Mouse (Mus musculus): ENCODE data around the gene Pxn.
"Not testable (repeated sequence)": the region's sequence is repeated elsewhere in the genome, so short reads cannot be mapped to it uniquely, and the experiment has no call there.

Gene Pxn

DNA sequence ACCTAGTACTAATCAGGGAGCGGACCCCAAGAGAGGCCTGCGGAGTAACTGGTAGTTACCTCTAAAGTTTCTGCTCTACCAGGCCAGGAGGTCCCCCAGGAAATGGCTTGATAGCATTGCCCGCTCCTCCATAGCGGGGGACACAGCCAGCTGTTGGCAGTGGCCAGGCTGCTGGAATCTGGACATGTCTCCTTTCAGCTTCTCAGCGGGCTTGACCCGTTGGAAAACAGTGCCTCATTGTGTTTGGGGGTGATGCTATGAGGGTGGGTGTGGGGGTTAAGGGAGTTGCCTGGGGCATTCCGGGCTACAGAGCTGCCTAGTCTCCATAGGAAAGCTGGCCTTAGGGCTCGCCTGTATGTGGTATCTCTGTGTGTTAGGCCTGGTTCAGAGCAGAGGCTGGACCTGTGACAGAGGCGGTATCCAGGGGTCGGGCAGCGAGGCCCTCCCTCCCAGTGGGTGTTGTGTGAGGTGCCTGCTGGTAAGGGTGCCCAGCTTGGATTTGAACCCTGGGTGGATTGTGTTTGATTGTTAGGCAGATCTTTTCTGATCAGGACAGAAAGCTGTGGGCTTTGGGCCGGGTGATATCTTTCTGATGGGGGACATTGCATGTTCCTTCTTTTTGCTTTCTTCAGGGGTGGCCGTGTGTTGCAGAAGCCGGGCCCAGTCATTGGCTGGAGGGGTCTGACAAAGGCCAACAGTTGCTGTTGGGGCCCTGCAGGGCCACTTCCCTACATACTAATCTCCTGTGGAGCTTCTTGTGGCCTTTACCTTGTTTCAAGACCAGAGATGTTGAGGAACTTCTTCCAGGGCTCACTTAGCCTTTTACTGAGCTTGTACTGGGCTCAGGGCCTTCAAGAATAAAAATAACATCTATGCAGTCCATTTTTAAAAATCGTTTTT is 3.6 kb downstream of the Pxn start:
- no peak for DNase-seq

DNA sequence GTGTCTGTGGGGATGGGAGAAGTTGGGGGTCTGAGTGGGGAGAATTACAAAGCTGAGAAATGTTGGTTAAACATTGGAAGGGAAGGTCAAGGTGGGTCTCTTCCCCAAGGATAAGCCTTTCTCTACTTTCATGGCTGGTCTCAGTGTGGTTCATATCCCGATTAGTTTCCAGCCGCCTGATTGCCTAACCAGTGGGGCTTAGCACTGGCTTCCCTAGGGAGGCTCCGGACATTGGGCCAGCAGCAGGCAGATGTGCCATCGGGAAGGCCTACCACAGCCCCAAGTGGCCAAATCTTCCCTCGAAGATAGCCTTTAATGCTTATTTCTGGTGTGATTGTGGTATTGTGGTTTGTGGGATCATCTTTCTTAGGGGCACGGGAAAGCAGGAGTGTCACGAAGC is 5.9 kb downstream of the Pxn start:
- DNase-seq: no peak

DNA sequence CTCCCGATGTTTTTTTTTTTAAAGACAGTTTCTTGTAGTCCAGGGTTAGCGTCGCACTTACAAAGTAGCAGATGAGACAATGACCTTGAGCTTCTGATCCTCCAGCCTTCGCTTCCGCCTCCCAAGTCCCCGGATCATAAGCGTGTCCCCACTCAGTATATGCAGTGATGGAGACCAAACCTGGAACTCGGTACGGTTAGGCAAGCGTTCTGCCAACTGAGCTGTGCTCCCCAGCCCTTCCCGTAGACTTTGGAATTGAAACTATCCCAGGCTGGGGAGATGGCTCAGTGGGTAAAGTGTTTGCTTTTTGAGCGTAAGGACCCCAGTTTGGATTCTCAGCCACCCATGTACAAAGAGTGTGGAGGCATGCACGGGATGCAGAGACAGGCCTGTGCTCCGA is 6.8 kb downstream of the Pxn start:
- DNase-seq: no peak

DNA sequence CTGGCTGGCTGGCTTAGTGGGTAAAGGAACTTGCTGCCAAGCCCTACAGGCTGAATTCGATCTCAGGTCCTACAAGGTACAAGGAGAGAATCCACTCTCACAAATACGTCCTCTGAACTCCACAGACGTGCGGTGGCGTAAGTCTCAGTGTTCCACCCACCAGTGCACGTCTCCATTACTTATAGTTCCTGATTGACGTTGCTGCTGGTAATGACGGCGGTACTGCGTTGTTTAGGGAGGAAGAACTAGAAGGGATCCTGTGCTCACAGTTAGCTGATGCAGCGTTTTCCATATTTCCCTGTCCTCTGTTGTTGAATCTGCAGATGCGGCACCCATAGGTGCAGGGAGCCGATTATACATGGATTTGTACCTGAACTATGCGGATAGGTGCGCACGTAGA is 7.2 kb downstream of the Pxn start:
- no peak for DNase-seq

DNA sequence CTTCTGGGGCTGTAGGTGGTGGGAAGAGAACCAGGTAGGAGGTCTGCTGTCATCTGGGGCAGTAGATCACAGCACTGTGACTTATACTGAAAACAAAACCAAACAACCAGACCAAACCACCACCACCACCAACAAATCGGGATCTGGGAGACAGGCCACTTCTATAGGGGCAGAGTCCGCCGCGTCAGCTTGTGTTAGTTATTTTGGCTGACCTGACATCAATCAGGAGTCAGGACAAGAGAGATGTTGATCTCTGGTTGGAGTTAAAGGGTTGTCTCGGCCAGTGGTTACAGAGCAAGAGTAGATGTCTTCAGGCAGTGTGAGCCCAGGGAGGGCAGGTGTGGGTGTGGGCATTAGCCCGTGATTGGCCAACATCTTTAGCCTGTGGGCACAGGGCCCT is 7.9 kb downstream of the Pxn start:
- DNase-seq: no peak

DNA sequence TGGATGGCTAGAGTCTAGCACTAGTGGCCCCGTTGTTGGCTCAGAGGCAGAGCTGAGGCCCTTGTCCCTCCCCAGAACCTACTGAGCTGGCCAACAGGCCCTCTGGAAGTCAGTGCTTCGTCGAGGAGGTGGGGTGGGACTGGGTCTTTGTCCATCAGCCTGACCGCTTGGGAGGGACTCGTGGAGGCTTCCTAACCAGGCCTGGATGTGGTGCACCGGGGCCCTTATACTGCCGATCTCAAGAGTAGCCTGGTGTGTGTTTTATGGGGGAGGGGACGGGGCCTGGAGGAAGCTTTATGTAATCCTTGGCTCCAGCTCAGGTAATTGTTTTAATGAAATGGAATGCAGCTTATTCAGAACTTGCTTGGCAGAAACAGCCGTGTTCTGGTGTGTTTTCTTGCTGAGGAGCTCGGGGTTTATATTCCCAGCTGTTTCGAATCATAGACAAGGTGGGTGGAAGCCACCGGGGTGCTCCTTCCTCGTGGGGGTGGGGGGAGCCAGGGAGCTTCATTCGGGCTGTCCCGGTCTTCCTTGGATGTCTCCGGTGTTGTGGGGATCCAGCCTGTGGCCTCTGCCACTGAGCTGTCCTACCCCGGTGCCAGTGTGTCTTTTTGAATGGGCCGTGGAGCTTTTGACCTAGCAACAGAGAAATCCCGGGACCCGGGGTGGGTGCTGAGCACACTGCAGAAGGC is 8.6 kb downstream of the Pxn start:
- DNase-seq: no peak

DNA sequence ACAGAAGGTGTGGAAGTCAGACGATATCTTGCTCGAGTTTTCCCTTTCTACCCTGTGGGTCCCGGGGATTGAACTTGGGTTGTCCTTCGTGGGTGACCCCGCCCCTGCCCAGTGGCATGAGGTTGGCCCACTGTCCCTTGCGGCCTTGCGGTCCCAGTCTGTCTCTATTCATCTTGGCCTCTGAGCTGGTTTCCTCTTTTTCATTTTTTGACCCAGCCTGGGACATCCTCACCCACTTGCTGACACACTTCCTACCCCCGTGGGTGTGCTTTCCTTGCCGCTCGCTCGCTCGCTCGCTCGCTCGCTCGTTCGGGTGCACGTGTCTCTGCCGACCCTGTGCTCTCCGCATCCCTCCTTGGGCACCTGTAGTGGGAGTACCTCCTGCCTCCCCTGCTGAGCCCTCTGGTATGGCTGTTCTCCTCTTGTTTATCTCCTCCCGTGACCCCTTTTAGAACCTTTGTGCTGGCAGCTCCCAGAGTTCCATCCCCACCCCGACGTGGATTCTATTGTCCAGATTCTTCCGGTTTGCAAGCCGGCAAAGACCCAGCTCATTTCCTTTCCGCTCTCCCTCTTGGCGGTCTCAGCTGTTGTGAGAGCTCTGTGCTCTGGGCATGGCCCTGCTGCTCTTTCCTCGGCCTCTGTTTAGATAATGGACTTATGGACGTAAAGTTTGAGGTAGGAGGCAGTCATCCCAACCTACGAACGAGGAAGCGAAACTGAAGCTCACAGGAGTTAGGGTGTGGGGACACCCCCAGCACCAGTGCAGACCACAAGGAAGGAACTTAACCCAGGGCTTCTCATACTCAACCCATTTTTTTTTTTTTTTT is 9.8 kb downstream of the Pxn start:
- DNase-seq: no peak

DNA sequence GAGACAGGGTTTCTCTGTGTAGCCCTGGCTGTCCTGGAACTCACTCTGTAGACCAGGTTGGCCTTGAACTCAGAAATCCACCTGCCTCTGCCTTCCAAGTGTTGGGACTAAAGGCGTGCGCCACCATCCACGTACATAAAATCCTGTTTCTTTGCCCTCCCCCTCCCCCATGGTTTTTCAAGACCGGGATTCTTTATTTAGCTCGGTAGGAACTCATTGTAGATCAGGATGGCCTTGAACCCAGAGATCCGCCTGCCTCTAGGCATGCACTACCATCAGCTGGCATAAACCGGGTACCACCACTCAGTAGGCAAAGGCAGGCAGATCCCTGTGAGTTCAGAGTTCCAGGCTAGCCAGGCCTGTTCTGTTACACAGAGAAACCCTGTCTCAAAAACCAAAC is 10.4 kb downstream of the Pxn start:
- DNase-seq: no peak

DNA sequence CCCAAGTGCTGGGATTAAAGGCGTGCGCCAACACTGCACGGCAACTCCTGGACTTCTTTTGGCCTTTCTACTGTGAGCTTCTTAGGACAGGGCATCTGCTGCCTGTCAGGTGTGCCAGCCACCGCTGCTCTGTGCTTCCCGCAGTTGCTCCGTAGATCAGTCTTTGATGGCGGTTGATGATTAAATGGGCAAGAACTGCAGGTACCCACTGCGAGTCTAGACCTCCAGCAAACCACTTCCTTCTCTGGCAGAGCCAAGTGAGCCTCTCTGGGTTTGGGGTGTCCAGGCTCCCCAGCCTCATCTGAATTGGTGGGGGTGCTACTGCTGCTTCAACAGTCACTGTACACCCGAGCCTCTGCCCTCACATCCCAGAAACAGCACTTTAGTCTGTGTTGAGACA is 11.0 kb downstream of the Pxn start:
- DNase-seq: no peak

DNA sequence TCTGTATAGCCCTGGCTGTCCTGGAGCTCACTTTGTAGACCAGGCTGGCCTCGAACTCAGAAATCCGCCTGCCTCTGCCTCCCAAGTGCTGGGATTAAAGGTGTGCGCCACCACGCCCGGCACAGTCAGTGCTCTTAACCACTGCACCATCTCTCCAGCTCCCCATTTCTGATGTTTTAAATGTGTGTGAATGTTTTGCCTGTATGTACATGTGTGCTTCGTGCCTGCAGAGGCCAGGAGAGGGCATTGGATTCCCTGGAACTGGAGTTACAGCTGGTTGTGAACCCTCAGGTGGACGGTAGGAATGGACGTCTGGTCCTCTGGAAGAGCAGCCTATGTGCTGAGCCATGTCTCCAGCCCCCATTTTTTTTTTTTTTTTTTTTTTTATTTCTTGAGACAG is 11.7 kb downstream of the Pxn start:
- not testable (repeated sequence) for DNase-seq

DNA sequence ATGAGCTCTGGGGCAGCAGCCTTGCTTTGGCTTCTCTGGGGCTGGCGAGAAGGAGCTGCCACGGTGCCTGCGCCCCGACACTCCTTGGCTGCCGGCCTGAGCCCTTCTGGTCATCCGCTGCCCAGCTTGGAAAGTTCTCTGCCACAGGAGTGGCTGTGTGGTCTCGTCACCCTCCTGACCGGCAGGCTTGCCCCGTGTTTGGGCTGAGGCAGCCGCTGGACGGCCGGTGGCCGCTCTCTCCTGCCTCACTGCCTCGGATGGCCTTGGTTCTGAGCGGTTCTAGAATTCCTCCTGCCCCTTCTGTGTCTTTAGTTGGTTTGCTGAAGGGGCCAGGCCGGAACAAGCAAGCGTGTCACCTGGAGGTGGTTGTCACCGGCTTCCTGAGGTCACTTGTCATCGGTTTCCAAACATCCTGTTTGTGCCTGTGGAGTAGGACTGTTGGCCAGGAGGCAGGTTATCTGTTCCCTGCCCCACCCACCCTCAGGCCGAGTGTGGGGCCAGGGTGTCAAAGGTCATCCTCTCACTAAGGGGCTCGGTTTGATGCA is 13.9 kb downstream of the Pxn start:
- DNase-seq: peak; percentile 51 to 54

DNA sequence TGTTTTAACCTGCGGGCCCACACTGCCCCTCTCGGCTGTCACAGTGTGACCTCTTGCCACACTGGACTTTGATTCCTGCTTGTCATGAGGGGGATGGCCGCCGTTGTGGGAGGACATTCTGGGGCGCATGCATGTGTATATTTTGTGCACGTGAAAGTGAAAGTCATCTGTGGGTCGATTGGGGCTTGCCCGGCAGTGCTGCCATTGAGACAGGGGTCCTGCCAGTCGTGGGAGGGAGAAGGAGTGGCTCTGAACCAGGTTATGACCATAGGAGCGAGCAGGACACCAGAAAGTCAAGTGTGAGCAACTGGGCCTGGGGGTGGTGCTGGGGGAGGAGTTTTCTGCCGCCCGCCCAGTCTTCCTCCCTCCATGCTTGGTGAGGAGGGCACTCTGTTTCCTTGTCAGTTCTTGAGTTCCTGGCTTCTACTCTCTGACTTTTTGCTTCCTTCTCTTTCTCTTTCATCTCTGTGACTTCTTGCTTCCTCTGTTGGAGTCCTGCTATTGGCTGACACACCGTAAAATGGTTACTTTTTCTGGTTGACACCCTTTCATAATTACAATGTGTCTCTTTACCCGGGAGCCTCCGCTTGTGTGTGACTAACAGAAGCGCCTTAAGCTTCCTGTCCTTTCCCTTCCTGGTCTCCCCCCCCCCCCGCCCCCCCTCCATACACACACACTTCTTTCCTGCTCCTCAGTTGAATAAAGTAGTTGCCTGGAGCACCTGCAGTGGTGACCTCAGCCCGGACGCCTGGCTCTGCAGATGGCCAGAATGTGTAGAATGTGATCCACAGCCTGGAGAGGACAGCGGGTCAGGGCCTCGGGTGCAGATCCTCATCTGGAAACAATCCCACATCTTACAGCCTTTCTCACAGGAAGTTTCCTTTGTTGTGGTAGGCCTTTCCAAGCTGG is 15.3 kb downstream of the Pxn start:
- no peak for DNase-seq

DNA sequence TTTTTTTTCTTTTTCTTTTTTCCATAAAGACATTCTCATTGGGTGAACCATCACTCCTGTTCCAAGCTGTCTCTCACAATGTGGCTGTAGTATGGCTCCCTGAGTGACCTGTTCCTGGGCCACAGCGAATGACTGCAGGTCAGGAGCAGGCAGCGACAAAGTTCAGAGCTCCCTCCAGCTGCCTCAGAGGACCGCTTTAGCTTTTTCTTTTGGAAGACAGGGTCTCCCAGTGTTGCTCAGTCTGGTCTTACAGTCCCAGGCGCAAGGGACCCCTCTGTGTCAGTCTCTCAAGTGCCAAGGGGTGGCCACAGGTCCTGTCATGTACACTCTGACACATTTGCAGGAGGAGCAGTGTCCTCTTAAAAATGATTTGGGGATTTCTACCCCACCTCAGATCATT is 16.1 kb downstream of the Pxn start:
- no peak for DNase-seq

DNA sequence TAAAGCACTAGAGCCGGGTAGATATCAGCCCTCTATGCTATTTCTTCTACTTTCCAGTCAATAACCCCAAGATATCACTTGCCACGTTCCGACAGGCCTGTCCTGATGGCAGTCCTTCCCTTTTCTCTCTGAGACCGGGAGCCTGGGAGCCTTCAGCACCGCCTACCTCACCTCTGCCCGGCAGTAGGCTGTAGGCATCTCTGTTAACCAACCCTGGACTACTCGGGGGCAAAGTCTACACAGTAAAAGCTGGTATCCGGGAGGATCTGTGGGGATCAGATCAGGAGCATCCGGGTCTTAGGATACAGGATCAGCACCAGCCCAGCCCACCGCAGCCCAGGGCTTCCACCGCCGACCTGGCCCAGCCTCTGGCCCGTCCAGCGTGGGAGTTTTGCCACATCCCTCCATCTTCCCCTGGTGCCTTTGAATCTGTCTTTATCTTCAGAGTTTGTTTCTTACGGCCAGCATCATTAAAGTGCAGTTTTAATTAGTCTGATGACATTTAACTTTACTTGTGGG is 16.6 kb downstream of the Pxn start:
- no peak for DNase-seq

DNA sequence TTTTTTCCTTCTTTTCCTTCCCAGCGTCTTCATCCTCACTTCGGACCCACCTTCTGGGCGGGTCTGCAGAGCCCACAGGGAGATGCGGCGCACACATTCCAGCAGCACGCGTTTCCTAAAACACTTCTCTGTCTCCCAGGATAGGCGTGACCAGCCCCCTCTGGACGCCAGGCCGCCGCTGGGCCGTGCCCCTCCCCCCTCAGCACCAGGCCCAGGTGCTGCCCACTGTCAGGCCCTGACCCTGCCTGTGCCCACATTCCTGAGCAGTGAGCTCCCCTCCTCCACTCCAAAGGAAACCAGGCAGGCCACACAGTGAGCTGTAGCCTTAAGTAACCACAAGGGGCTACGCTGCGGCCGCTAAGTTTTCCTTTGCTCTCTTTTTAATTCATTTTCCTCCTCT is 17.5 kb downstream of the Pxn start:
- DNase-seq: no peak

DNA sequence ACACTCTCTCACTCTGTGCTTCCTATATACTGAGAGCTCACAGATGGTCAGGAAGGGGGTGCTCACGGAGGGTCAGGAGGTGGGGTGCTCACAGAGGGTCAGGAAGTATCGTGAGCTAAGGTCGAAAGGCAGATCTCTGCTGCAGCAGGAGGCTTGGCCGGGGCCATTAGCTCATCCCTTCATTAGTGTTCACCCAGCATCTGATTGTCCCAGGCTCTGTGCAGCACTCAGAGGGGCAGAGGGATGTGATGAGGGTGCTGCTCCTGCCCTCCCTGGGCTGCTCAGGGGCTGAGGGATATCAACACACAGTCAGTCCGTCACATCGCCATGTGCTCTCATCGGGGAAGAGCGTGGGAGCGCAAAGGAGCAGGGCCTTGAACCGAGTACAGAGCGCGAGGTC is 18.0 kb downstream of the Pxn start:
- no peak for DNase-seq

DNA sequence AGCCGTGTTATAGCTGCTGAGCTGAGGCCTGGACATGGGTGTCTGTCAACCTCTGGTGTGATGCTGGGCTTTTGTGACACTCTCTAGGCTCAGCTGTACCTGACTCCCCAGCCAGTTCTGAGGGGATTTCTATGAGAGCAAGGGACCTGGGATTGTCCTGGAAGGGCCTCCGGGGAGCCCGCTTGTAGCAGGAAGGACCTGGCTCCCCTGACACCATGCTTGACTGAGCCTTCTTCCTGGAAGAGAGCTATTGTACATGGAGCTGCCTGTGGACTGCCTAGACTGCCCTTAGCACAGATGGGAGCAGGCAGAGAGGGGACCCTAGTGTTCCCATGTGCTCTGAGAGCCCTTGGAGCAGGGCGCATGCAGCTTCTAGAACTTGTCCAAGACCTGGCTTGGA is 18.9 kb downstream of the Pxn start:
- DNase-seq: no peak

DNA sequence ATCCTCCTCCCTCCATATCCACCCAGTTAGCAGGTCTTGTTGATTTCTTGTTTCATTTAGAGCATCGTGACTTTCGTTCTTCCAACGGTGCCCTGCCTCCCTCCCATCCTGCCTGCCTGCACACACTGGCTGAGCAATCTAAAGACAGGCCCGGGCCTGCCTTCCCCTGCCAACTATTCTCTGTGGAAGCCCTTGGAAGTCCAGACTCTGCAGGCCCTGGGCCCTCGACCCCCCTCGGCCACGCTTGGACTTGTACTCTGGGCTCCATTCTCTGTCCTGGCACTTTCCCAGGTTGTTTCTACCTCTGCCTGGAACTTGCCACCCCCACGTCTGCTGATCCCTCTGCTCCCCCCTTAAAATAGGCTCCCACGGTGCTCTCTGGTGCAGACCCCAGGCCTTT is 19.5 kb downstream of the Pxn start:
- peak in 1 of 2 experiments; percentile 50 for DNase-seq

DNA sequence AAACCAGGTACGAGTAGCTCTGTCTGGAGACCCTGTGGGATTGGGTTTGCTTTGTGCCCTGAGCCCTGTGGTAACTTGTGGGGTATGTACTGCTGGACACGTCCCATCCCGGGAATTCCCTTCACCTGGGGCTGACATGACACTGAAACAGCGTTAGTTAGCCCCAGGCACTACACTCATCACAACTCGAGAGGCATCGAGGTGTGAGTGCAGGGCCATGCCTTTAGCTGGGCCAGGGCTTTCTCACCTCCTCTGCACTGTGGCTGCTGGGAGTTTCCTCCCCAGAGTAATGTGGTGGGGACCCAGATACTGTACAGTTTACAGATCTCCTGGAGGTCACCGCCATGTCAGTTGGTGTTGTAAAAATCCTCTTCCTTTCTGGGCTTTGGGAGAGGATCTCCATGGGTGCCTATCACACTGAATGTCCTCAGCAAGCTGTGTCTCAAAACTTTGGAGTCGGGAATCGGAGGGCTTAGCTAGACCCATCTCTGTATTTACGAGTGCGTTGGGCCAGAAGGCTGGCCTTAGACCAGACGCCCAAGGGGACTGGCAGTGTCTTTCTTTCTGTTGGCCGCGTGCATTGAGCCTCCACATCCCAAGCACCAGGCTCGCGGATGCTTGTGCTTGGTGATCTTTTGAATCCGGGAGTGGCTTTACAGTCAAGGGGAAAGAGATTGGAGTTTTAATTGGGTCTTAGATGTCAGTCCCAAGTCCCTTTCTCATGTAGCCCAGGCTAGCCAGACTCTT is 20.2 kb downstream of the Pxn start:
- DNase-seq: peak in 1 of 2 experiments; percentile 67

DNA sequence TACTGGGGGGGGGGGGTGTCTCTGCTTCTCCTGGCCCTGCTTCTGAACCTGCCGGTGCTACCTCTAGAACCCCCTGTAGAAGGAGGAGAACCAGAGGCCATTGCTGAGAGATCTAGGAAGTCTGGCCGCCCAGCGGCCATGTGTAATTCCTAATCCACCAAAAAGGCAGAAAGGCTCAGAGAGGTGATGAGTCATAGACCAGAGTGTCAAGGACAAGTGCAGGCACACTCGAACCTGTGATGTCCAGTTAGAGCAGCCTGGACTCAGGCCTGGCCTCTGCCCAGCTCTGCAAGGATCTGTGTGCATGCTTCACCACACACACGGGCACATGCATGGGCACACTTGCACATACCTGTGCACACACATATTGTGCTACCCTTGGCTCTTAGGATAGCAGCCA is 21.7 kb downstream of the Pxn start:
- DNase-seq: no peak

DNA sequence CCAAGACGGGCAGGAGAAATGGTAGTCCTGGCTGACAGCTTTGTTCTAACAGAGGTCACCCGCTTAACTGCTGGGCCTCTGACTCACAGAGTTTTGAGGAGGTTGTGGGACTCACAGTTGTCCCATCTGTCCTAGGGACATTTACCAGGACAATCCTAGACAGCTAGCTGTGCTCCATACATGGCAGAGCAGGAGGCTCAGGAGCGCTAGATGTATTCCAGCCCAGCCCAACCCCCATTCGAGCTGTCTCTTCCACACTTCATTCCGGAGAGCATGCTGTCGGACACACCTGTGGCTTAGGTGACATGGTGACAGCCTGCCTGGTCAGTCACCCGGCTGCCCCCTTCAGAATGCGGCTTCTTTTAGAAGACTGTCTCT is 22.9 kb downstream of the Pxn start:
- peak in 1 of 2 experiments; percentile 72 for DNase-seq

Measured in cerebellum, postnatal 14 days (tissue).